Mouse (Mus musculus) embryonic stem cell, embryonic (primary cell): ENCODE measurements around the gene Olfr596.
"Not testable (repeated sequence)": the region's sequence is repeated elsewhere in the genome, so short reads cannot be mapped to it uniquely, and the experiment has no call there.

Experiments
- CTCF ChIA-PET, 4 experiments: fragments of 300-600 bp in 2 of 4; fragments of 350-600 bp in 2 of 4; sonication (Branson Sonifier 250); formaldehyde crosslinking; loops; one replicate each; lab custom pipeline; 2022; ENCODE audit warnings: inconsistent platforms in 2 of 4; lab: Charles Lee
- POLR2A ChIA-PET, 4 experiments: fragments of 300-600 bp in 2 of 4; fragments of 350-600 bp in 2 of 4; sonication (Branson Sonifier 250); formaldehyde crosslinking; loops; one replicate each; lab custom pipeline; 2022; ENCODE audit warnings: antibody characterized with exemption in 4 of 4, inconsistent platforms in 1 of 4; lab: Charles Lee

Olfr596 gene

GRCm38 (mm10) chr7:103305348-103305747, at the start of gene Olfr596:
Gene Olfr596 (plus strand): TSS chr7:103305648.
- POLR2A ChIA-PET, CTCF ChIA-PET: not testable (repeated sequence)

- POLR2A ChIA-PET, CTCF ChIA-PET: not testable (repeated sequence)
These were observed 10.6 kb downstream of the Olfr596 start, which contains the start of gene Olfr597 for GRCm38 (mm10) chr7:103316015-103316414. Gene Olfr597 (plus strand): TSS chr7:103316315.

GRCm38 (mm10) chr7:103323268-103323667, 17.8 kb downstream of the Olfr596 start, which contains the start of gene Olfr598:
Gene Olfr598 (plus strand): TSS chr7:103323568.
- CTCF ChIA-PET: no interaction called here
- POLR2A ChIA-PET: no interaction called here

GRCm38 (mm10) chr7:103335617-103336016, 30.2 kb downstream of the Olfr596 start, which contains the start of gene Olfr599:
Gene Olfr599 (plus strand): TSS chr7:103335917.
- ChIA-PET POLR2A (no interaction called here), CTCF (interaction anchor here in 1 of 4 experiments (1.1 kb wide), 1 partner anchor 471 kb away, joined by 3 read pairs; no protein-coding TSS in a partner anchor)

- CTCF ChIA-PET: no interaction called here
- POLR2A ChIA-PET: no interaction called here
These were observed 44.1 kb downstream of the Olfr596 start, which contains the start of gene Olfr600 for GRCm38 (mm10) chr7:103349569-103349968. Gene Olfr600 (minus strand): TSS chr7:103349669.
